Mouse (Mus musculus): ENCODE data around the gene Trpm5.

- no peak for TF ChIP-seq EP300 (IDR thresholded peaks at IDR 0.05; ENCODE audit: insufficient read depth, low read depth, low read length)
- TF ChIP-seq CTCF (IDR thresholded peaks at IDR 0.05; ENCODE audit: low read depth, low read length) = no peak
- TF ChIP-seq POLR2A (IDR thresholded peaks at IDR 0.05; ENCODE audit: insufficient read depth, low read length) = no peak
Measured at GRCm38 (mm10) chr7:143116521-143116920, 22.1 kb upstream of the Trpm5 start.

All from ES-Bruce4 (cell line).